Mouse (Mus musculus): ENCODE results near the gene Zxdb.
"Not testable (repeated sequence)": the region's sequence is repeated elsewhere in the genome, so short reads cannot be mapped to it uniquely, and the experiment has no call there.

Zxdb gene

DNA sequence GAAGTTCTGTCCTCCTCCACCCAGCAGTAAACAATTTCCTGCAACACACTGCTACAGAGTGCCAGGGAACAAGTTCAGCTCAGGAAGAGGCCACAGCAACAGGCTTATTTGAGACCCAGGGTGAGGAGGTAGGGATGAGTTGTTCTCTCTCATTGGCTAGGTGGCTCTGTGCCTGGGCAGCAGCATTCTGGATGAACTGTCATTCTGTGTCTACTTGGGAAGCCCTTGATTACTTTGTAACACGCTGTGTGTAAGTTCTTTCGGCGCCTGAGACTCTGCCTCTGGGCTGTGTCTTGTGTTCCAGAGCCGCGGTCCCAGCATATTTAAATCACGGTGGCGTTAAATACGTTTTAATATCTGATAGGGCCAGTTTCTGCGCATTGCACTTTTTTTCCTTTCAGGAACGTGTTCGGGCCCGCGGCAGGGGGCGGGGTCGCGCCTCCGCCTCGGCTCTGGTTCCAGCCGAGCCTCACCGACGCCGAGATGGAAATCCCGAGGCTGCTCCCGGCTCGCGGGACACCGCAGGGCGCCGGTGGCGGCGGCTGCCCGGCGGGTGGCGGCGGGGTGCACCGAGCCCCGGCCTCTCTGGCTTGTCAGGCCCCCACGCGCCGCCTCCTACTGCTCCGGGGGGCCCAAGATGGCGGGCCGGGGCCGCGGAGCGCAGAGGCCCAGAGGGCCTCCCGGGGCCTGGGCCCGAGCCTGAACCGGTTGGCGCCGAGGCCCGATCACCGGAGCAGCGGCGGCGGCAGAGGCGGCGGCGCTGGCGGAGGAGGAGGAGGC, at the start of gene Zxdb:
TSS of gene Zxdb (plus strand) at position 378 of the 780 bp plus-strand sequence.
- DNase-seq (ENCODE audit: low spot score): not testable (repeated sequence)

DNA sequence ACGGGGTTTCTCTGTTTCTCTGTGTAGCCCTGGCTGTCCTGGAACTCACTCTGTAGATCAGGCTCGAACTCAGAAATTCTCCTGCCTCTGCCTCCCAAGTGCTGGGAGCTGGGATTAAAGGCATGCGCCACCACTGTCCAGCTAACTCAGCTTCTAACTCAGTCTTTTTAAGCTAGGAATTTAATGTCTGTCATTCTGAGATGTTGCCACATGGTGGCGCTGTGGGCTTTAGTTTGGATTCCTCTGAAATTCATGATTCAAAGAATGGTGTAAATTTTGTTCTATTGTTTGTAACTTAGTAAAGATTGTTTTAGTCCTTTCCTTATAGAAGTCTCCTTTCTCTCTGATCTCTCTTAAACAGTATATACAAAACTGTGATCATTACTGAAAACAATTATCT, 49.4 kb upstream of the Zxdb start:
- DNase-seq (ENCODE audit: low spot score): peak; percentile 22

DNA sequence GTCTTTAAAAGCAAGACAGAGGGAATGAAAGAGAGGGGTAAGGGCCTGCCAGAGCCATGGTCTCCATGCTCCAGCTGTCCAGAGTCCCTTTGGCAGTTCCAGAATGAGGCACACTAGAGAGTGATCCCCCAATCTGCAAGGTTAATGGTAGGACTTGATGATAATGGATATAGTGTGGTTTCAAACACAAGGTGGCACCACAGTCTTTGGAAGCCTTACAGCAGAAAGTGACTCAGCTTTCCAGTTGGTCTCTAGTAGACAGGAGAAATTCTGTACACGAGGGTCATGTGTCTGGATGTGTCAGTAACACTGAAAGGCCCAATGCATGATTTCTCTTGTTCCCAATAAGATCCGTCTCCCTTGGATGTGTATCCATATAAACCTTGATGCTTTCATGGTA, 42.8 kb upstream of the Zxdb start:
- DNase-seq (ENCODE audit: low spot score): not testable (repeated sequence)

DNA sequence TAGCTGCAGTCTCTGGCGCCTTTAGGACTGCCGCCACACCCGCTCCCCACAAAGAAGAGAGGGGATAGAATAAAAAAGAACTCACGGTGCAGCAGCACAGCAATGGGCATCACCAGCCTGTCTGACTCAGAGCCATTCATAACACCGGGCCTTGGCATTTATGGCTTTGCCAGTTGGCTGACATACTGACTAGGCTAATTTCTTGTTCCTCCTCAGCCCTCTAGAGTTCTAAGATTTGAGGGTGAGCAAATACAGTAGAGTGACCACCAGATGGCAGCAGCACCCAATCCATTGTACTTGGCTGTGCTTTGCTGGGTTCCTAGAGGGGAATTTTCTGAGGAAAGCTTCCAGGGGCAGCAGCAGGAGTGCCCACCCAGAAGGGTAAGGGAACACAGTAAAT, 34.8 kb upstream of the Zxdb start:
- not testable (repeated sequence) for DNase-seq (ENCODE audit: low spot score)

DNA sequence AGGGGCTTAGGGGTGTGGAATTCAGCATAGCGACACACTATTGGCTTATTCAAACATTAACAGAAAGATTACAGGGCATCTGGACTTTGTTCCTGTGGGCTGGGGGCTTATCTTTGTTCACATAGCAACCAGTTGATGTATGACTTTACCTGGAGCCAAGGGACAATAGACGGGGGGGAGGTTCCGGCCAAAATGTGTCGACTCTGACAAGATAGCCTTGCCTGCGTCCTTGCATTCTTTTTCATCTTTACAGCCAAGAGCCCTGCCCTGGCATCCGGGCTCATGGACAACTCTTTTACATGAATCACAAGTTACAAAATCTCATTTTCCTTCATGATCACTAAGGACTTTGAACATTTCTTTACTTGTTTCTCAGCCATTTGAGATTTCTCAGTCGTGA, 17.7 kb upstream of the Zxdb start:
- DNase-seq (ENCODE audit: low spot score): not testable (repeated sequence)

DNA sequence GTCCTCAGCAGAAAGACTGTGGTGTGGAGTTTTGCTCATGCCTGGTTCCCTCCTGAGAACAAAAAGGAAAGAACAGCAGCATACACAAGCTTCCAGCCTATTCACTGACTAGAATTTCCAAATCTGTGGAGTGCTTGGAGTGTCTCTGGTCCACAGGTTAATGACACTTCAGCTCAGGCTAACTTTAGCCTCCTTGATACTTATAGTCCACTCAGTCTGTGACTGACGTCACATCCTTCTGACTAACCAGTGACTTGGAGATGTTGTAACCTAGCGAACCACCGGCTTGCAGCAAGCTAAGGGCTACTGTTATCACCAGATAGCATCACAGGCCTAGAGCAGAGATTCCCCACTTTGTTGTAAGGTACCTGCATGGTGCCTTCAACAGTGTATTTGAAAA, 14.6 kb upstream of the Zxdb start:
- not testable (repeated sequence) for DNase-seq (ENCODE audit: low spot score)

DNA sequence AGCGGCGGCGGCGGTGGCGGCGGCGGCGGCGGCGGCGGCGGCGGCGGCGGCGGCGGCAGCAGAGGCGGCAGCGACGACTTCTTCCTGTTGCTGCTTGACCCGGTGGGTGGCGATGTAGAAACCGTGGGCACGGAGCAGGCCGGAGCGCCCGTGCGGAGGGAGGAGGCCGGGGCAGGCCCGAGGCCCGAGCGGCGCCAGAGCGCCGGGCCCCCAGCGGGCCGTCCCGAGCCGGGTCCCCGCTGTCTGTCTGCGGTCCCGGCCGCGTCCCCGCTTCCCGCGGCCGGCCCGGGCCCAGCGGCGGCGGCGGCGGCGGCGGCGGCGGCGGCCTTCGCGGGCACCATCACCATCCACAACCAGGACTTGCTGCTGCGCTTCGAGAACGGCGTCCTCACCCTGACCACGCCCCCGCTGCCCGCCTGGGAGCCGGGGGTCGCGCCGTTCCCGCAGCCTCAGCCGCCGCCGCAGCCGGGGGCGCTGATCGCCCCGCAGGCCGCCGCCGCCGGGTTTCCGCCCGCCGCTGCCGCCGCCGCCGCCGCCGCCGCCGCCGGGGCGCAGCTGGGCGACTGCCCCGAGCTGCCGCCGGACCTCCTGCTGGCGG, 702 bp downstream of the Zxdb start:
- DNase-seq (ENCODE audit: low spot score): not testable (repeated sequence)

DNA sequence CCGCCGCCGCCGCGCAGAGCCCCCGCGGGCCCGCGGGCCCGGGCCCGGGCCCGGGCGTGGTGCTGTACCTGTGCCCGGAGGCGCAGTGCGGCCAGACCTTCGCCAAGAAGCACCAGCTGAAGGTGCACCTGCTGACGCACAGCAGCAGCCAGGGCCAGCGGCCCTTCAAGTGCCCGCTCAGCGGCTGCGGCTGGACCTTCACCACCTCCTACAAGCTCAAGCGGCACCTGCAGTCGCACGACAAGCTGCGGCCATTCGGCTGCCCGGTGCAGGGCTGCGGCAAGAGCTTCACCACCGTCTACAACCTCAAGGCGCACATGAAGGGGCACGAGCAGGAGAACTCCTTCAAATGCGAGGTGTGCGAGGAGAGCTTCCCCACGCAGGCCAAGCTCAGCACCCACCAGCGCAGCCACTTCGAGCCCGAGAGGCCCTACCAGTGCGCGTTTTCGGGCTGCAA, 1.3 kb downstream of the Zxdb start:
- not testable (repeated sequence) for DNase-seq (ENCODE audit: low spot score)

DNA sequence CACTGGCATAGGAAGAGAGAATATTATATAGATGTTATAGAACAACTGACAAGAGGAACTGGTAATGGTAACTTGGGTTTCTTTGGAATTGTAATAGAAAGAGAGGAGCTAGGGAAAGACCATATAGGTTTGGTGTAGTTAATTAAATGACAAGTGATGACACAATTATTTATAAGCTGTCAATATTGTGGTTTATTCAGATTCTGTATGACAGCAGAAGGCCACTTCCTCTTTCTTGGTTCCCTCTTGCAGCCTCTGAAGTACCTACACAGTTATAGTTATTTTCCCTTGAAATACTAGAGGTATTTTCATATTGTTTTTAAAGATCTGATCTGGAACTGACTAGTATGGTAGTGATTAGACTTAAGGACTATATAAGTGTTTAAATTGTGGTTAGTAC, 7.2 kb downstream of the Zxdb start:
- DNase-seq (ENCODE audit: low spot score): no peak

DNA sequence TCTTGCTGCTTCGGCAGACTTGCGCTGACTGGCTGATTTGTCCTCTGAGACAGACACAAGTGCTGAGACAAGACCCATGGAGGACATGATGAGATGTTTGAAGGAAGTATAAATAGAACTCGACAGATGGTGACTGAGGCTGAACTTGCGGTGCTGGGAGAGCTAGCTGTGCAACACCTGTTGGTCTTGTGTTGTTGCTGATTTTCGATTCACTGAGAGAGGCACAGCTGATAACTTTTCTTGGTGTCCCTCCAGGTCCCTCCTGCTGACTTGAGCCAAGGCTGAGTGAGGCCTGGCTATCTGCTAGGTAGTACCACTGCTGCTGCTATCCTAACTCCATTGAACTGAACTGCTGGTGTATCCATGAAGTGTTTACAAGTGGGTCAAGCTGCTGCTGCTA, 29.4 kb downstream of the Zxdb start:
- no peak for DNase-seq (ENCODE audit: low spot score)

DNA sequence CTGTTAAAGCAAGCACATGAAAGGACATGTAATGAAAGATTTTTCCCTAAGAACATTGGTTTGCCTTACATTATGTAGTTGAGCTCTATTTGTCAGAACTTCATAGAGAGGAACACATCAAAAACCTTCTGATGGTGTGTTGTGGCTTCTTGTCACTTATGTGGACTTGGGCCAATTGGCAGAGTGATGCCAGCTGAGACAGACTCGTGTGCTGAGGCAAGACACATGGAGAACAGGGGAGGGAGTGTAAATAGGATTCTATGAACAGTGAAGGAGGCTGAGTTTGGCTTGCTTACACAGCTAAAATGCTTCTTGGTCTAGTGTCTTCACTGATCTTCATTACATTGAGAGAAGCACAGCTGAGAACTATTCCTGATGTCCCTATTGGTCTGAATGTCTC, 35.6 kb downstream of the Zxdb start:
- no peak for DNase-seq (ENCODE audit: low spot score)

DNA sequence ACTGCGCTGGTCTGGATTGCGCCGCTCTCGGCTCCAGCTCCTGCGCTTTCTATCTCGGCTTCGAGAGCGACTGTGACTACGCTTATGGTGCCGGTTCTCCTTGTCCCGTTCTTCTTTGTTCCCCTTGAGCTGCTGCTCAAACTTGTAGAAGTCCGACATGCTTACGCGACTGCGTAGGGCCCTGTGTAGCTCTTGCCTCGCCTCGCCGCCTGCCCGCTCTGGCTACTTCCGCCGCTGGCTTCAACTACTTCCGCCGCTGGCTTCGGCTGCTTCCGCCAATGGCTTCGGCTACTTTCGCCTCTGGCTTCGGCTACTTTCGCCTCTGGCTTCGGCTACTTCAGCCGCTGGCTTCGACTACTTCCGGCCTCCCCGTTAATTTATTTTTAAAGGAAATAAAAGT, 49.5 kb downstream of the Zxdb start:
- no peak for DNase-seq (ENCODE audit: low spot score)
